Mouse (Mus musculus): ENCODE measurements around the gene Ltbp2. TPM values are rescaled to one million over a fixed set of nuclear protein-coding genes. Genes with fewer than 3 reads are reported as not detected.

The Ltbp2 gene
- polyA plus RNA-seq, 1 experiment from 2014 or later = 1.4 TPM

GRCm38 (mm10) chr12:84823601-84824000 is 52.7 kb downstream of the Ltbp2 start:
- Histone ChIP-seq H3K27me3 (ENCODE audit: control insufficient read depth, insufficient read depth, low read length) (no peaks in the 10 kb centered on the region), H3K4me1 (replicated peaks; ENCODE audit: control insufficient read depth, insufficient read depth) (no peaks in the 10 kb centered on the region), H3K27ac (replicated peaks) (0 out of 2 replicates have a peak overlapping the region, but pooled peaks have one; percentile 6), H3K4me2 (replicated peaks; ENCODE audit: low read depth) (no peak overlapping the region), H3K36me3 (ENCODE audit: control insufficient read depth, insufficient read depth, low read length) (no peaks in the 10 kb centered on the region), H3K9me3 (ENCODE audit: control insufficient read depth, low read length) (no peaks in the 10 kb centered on the region), H3K9ac (ENCODE audit: low read length) (no peak overlapping the region), H3K4me3 (ENCODE audit: low read depth, low read length) (no peak overlapping the region)
- 59% methylated on average over 7 of the region's 7 CpGs for WGBS
- ATAC-seq (ENCODE audit: low FRiP score, low TSS enrichment) = no peak
- DNase-seq (ENCODE audit: low spot score) = no peak
- TF ChIP-seq CTCF (IDR thresholded peaks at IDR 0.05; ENCODE audit: low read depth) (no peak), EP300 (optimal IDR thresholded peaks at IDR 0.05) (no peak)

- no peak overlapping the region for H3K27ac ChIP-seq (replicated peaks)
- DNase-seq (ENCODE audit: low spot score) = no peak
- no peak overlapping the region for H3K4me3 ChIP-seq (ENCODE audit: low read depth, low read length)
- H3K27me3 ChIP-seq (ENCODE audit: control insufficient read depth, insufficient read depth, low read length) = no peaks in the 10 kb centered on the region
- no peak for TF ChIP-seq CTCF (IDR thresholded peaks at IDR 0.05; ENCODE audit: low read depth)
- 84% methylated on average over 13 of the region's 13 CpGs for WGBS
- no peaks in the 10 kb centered on the region for H3K9me3 ChIP-seq (ENCODE audit: control insufficient read depth, low read length)
- H3K9ac ChIP-seq (ENCODE audit: low read length) = no peak overlapping the region
- ATAC-seq (ENCODE audit: low FRiP score, low TSS enrichment) = no peak
- H3K4me2 ChIP-seq (replicated peaks; ENCODE audit: low read depth) = no peak overlapping the region
- no peaks in the 10 kb centered on the region for H3K4me1 ChIP-seq (replicated peaks; ENCODE audit: control insufficient read depth, insufficient read depth)
- no peaks in the 10 kb centered on the region for H3K36me3 ChIP-seq (ENCODE audit: control insufficient read depth, insufficient read depth, low read length)
Observed at GRCm38 (mm10) chr12:84819236-84820168, 56.8 kb downstream of the Ltbp2 start.

- Histone ChIP-seq H3K4me2 (replicated peaks; ENCODE audit: low read depth) (no peak overlapping the region), H3K4me1 (replicated peaks; ENCODE audit: control insufficient read depth, insufficient read depth) (no peaks in the 10 kb centered on the region), H3K27ac (replicated peaks) (no peak overlapping the region), H3K4me3 (ENCODE audit: low read depth, low read length) (no peak overlapping the region), H3K9ac (ENCODE audit: low read length) (no peak overlapping the region), H3K9me3 (ENCODE audit: control insufficient read depth, low read length) (no peaks in the 10 kb centered on the region), H3K27me3 (ENCODE audit: control insufficient read depth, insufficient read depth, low read length) (no peaks in the 10 kb centered on the region), H3K36me3 (ENCODE audit: control insufficient read depth, insufficient read depth, low read length) (no peaks in the 10 kb centered on the region)
- TF ChIP-seq CTCF (IDR thresholded peaks at IDR 0.05; ENCODE audit: low read depth) (peak; percentile 33), EP300 (optimal IDR thresholded peaks at IDR 0.05) (no peak)
- WGBS = 59% methylated on average over 4 of the region's 4 CpGs
- DNase-seq (ENCODE audit: low spot score) (no peak), ATAC-seq (ENCODE audit: low FRiP score, low TSS enrichment) (no peak)
Observed at GRCm38 (mm10) chr12:84818496-84818895, 57.8 kb downstream of the Ltbp2 start.

GRCm38 (mm10) chr12:84814663-84815325 is 61.5 kb downstream of the Ltbp2 start:
- peak overlapping the region; percentile 73 for H3K27ac ChIP-seq (replicated peaks)
- H3K4me3 ChIP-seq (ENCODE audit: low read depth, low read length) = no peak overlapping the region
- ATAC-seq (ENCODE audit: low FRiP score, low TSS enrichment) (peak; percentile 87), DNase-seq (ENCODE audit: low spot score) (peak; percentile 63)
- no peak overlapping the region for H3K9ac ChIP-seq (ENCODE audit: low read length)
- no peaks in the 10 kb centered on the region for H3K27me3 ChIP-seq (ENCODE audit: control insufficient read depth, insufficient read depth, low read length)
- no peaks in the 10 kb centered on the region for H3K9me3 ChIP-seq (ENCODE audit: control insufficient read depth, low read length)
- WGBS = 39% methylated on average over 3 of the region's 3 CpGs
- TF ChIP-seq EP300 (optimal IDR thresholded peaks at IDR 0.05) (no peak), CTCF (IDR thresholded peaks at IDR 0.05; ENCODE audit: low read depth) (no peak)
- no peak overlapping the region for H3K4me2 ChIP-seq (replicated peaks; ENCODE audit: low read depth)
- no peaks in the 10 kb centered on the region for H3K36me3 ChIP-seq (ENCODE audit: control insufficient read depth, insufficient read depth, low read length)
- H3K4me1 ChIP-seq (replicated peaks; ENCODE audit: control insufficient read depth, insufficient read depth) = no peaks in the 10 kb centered on the region

- ATAC-seq (ENCODE audit: low FRiP score, low TSS enrichment) (peak; percentile 48; the same call in 1 of the 2 replicates), DNase-seq (ENCODE audit: low spot score) (peak; percentile 49)
- Histone ChIP-seq H3K4me1 (replicated peaks; ENCODE audit: control insufficient read depth, insufficient read depth) (no peaks in the 10 kb centered on the region), H3K4me3 (ENCODE audit: low read depth, low read length) (no peak overlapping the region), H3K9ac (ENCODE audit: low read length) (no peak overlapping the region), H3K36me3 (ENCODE audit: control insufficient read depth, insufficient read depth, low read length) (no peaks in the 10 kb centered on the region), H3K9me3 (ENCODE audit: control insufficient read depth, low read length) (no peaks in the 10 kb centered on the region), H3K4me2 (replicated peaks; ENCODE audit: low read depth) (no peak overlapping the region), H3K27me3 (ENCODE audit: control insufficient read depth, insufficient read depth, low read length) (no peaks in the 10 kb centered on the region), H3K27ac (replicated peaks) (no peak overlapping the region)
- TF ChIP-seq EP300 (optimal IDR thresholded peaks at IDR 0.05) (no peak), CTCF (IDR thresholded peaks at IDR 0.05; ENCODE audit: low read depth) (peak; percentile 61)
- 49% methylated on average over 7 of the region's 7 CpGs for WGBS
Observed at GRCm38 (mm10) chr12:84813773-84814172, 62.6 kb downstream of the Ltbp2 start.

GRCm38 (mm10) chr12:84812004-84812403 is 64.3 kb downstream of the Ltbp2 start:
- WGBS = 49% methylated on average over 3 of the region's 3 CpGs
- no peak overlapping the region for H3K4me2 ChIP-seq (replicated peaks; ENCODE audit: low read depth)
- H3K4me1 ChIP-seq (replicated peaks; ENCODE audit: control insufficient read depth, insufficient read depth) = no peaks in the 10 kb centered on the region
- no peak overlapping the region for H3K9ac ChIP-seq (ENCODE audit: low read length)
- ATAC-seq (ENCODE audit: low FRiP score, low TSS enrichment) (no peak), DNase-seq (ENCODE audit: low spot score) (peak; percentile 38)
- no peak overlapping the region for H3K27ac ChIP-seq (replicated peaks)
- H3K36me3 ChIP-seq (ENCODE audit: control insufficient read depth, insufficient read depth, low read length) = no peaks in the 10 kb centered on the region
- TF ChIP-seq EP300 (optimal IDR thresholded peaks at IDR 0.05) = no peak
- TF ChIP-seq CTCF (IDR thresholded peaks at IDR 0.05; ENCODE audit: low read depth) = peak; percentile 66
- H3K27me3 ChIP-seq (ENCODE audit: control insufficient read depth, insufficient read depth, low read length) = no peaks in the 10 kb centered on the region
- H3K4me3 ChIP-seq (ENCODE audit: low read depth, low read length) = no peak overlapping the region
- H3K9me3 ChIP-seq (ENCODE audit: control insufficient read depth, low read length) = no peaks in the 10 kb centered on the region
